30 mouse cellular contexts compared by ENCODE assay signal in the genomic region with DNA sequence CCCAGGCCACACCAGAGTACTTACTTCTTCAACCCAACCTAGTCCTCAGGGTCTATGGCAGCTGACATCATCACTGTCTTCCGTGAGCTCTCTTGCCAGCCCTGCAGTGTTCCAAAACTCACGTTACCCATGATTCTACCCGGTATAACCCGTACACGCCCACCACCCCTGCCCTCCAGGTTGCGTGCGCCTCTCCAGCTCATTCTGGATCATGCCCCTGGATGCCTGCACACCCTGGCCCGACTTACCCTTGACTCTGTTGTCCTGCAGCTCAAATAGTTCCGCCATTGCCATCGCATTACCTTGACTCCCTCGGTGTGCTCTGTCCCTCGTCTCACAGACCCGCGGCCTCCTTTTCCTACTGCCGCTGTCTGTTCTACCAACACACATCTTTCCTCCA. TPM values are rescaled to one million over a fixed set of nuclear protein-coding genes. Genes with fewer than 3 reads are reported as not detected.
DNase-seq lines count a peak whose midpoint lies in the region; ATAC-seq and TF ChIP-seq lines count a peak whose summit lies in the region.
"Had no signal": no experiment of that assay in that cellular context is flagged by ENCODE, and none has a peak within 500 bp of the region (broad histone marks: within the 10 kb centered on the region; RNA-seq: fewer than 3 reads in every experiment).

Gene Spata31d1a, minus strand, starts transcription at position 101 of the 400 bp plus-strand sequence.

- DNase-seq in ES-E14 (ENCODE audit: low read depth, low spot score): no peak
- no peak for DNase-seq in kidney, postnatal 14 days
- DNase-seq in urinary bladder, postnatal 14 days (ENCODE audit: low spot score): no peak
- DNase-seq: adrenal gland, postnatal 10 days; adrenal gland, postnatal 36 days; cerebellum, adult 18-20 months; cerebellum, adult 9-10 months; cerebellum, postnatal 14 days; forebrain, postnatal 0 days; gastrocnemius, postnatal 25 days; heart, adult 18-20 months; heart, postnatal 10 days; heart, postnatal 36 days had no signal

- H3K36me3 ChIP-seq in megakaryocyte, embryonic 14.5 days (replicated peaks; ENCODE audit: low read length): no peaks in the 10 kb centered on the region
- H3K36me3 ChIP-seq in E14TG2a.4 (ENCODE audit: insufficient read depth, low read length) (no peaks in the 10 kb centered on the region), ES-E14 (ENCODE audit: control insufficient read depth, insufficient read depth, low read length, poor library complexity, severe bottlenecking) (no peaks in the 10 kb centered on the region)
- no peaks in the 10 kb centered on the region for H3K36me3 ChIP-seq in forebrain, embryonic 16.5 days (ENCODE audit: control insufficient read depth, insufficient read depth)
- H3K36me3 ChIP-seq: forebrain, embryonic 10.5 days; G1E; heart, embryonic 12.5 days; heart, embryonic 15.5 days; hindbrain, embryonic 10.5 days; hindbrain, embryonic 13.5 days had no signal

- no peak within 1 kb of the TSS for H3K4me2 ChIP-seq in forebrain, embryonic 16.5 days (ENCODE audit: low read length)
- H3K4me2 ChIP-seq: forebrain, embryonic 13.5 days; heart, embryonic 12.5 days; heart, embryonic 15.5 days; hindbrain, embryonic 13.5 days had no signal

- peaks cover 65% of the 10 kb centered on the region for H3K27me3 ChIP-seq in megakaryocyte, embryonic 14.5 days (replicated peaks)
- peaks cover 18% of the 10 kb centered on the region; the same call in 1 of the 2 replicates for H3K27me3 ChIP-seq in E14TG2a.4 (ENCODE audit: insufficient read depth, low read length)
- H3K27me3 ChIP-seq in forebrain, embryonic 16.5 days (replicated peaks; ENCODE audit: control insufficient read depth, insufficient read depth, low read length): no peaks in the 10 kb centered on the region
- H3K27me3 ChIP-seq: forebrain, embryonic 13.5 days; hindbrain, embryonic 13.5 days had no signal

- 92% methylated on average over 15 of the region's 15 CpGs for WGBS in olfactory bulb, adult 2 months
- 93% methylated on average over 15 of the region's 15 CpGs for WGBS in forebrain, embryonic 16.5 days

- no peak for TF ChIP-seq POLR2A in olfactory bulb, adult 2 months (IDR thresholded peaks at IDR 0.05; ENCODE audit: insufficient read depth, low read depth, low read length)

- in situ Hi-C loops in ES-E14 (cut with MboI; ENCODE audit: low sequenced_read_pairs in 2 of 2, unreplicated experiment in 2 of 2): no loop called here

- TF ChIP-seq CTCF in E14TG2a.4 (conservative IDR thresholded peaks at IDR 0.05; ENCODE audit: low read length): no peak
- TF ChIP-seq CTCF in olfactory bulb, adult 2 months (IDR thresholded peaks at IDR 0.05; ENCODE audit: insufficient read depth, low read depth, low read length): 0 out of 2 replicates have a peak, but pooled peaks have one; percentile 8

- peak within 1 kb of the TSS; percentile 38 for H3K4me3 ChIP-seq in megakaryocyte, embryonic 14.5 days (replicated peaks)
- peak within 1 kb of the TSS; percentile 76 for H3K4me3 ChIP-seq in E14TG2a.4 (replicated peaks; ENCODE audit: low read length)
- H3K4me3 ChIP-seq in ES-E14 (ENCODE audit: insufficient read depth in 1 of 2, low read depth in 1 of 2, low read length in 2 of 2, poor library complexity in 1 of 2, severe bottlenecking in 1 of 2): peak within 1 kb of the TSS; percentile 52 to 58
- no peak within 1 kb of the TSS for H3K4me3 ChIP-seq in olfactory bulb, adult 2 months (ENCODE audit: insufficient read depth, low read depth, low read length)
- H3K4me3 ChIP-seq in forebrain, embryonic 16.5 days (replicated peaks; ENCODE audit: low read length): no peak within 1 kb of the TSS
- H3K4me3 ChIP-seq: forebrain, embryonic 10.5 days; forebrain, embryonic 13.5 days; heart, embryonic 12.5 days; heart, embryonic 15.5 days; hindbrain, embryonic 10.5 days; hindbrain, embryonic 13.5 days had no signal

- no peak within 1 kb of the TSS; the same call in 1 of the 2 replicates for H3K27ac ChIP-seq in ES-E14 (ENCODE audit: insufficient read depth, low read depth, low read length, poor library complexity, severe bottlenecking)
- H3K27ac ChIP-seq in olfactory bulb, adult 2 months (ENCODE audit: insufficient read depth, low read depth, low read length): no peak within 1 kb of the TSS
- no peak within 1 kb of the TSS for H3K27ac ChIP-seq in forebrain, embryonic 16.5 days (ENCODE audit: low read length)
- H3K27ac ChIP-seq: forebrain, embryonic 10.5 days; forebrain, embryonic 13.5 days; heart, embryonic 15.5 days; hindbrain, embryonic 10.5 days; hindbrain, embryonic 13.5 days had no signal

- 0 out of 2 replicates have a peak, but pooled peaks cover 3% of the 10 kb centered on the region for H3K9me3 ChIP-seq in megakaryocyte, embryonic 14.5 days
- H3K9me3 ChIP-seq in E14TG2a.4 (ENCODE audit: low read length) (no peaks in the 10 kb centered on the region), ES-E14 (ENCODE audit: control insufficient read depth, insufficient read depth, low read depth, low read length) (no peaks in the 10 kb centered on the region)
- no peaks in the 10 kb centered on the region for H3K9me3 ChIP-seq in forebrain, embryonic 16.5 days (ENCODE audit: control insufficient read depth, low read length)
- H3K9me3 ChIP-seq: forebrain, embryonic 10.5 days; forebrain, embryonic 13.5 days; G1E; heart, embryonic 12.5 days; heart, embryonic 15.5 days; hindbrain, embryonic 10.5 days; hindbrain, embryonic 13.5 days had no signal

- peak within 1 kb of the TSS; percentile 65; the same call in 1 of the 2 replicates for H3K9ac ChIP-seq in ES-E14 (ENCODE audit: insufficient read depth, low read depth, low read length, poor library complexity, severe bottlenecking)
- no peak within 1 kb of the TSS for H3K9ac ChIP-seq in forebrain, embryonic 16.5 days (replicated peaks; ENCODE audit: low read depth, low read length)
- H3K9ac ChIP-seq: forebrain, embryonic 13.5 days; forebrain, postnatal 0 days; heart, embryonic 12.5 days; heart, embryonic 15.5 days; hindbrain, embryonic 13.5 days had no signal

- no peak for ATAC-seq in megakaryocyte, adult 5-6 weeks (ENCODE audit: poor library complexity, severe bottlenecking)
- no peak for ATAC-seq in forebrain, embryonic 16.5 days
- ATAC-seq: forebrain, embryonic 13.5 days; forebrain, postnatal 0 days; hindbrain, embryonic 16.5 days; Patski had no signal

- peaks cover 2% of the 10 kb centered on the region; the same call in 1 of the 2 replicates for H3K4me1 ChIP-seq in megakaryocyte, embryonic 14.5 days
- H3K4me1 ChIP-seq in E14TG2a.4 (replicated peaks; ENCODE audit: low read depth, low read length) (peaks cover 73% of the 10 kb centered on the region), ES-E14 (ENCODE audit: control insufficient read depth in 2 of 2, insufficient read depth in 2 of 2, low read length in 2 of 2, poor library complexity in 1 of 2) (peaks cover 6 to 24% of the 10 kb centered on the region in 2 experiments; a peak in 3 of 4 replicates)
- no peaks in the 10 kb centered on the region for H3K4me1 ChIP-seq in olfactory bulb, adult 2 months (ENCODE audit: control insufficient read depth, insufficient read depth, low read length)
- no peaks in the 10 kb centered on the region for H3K4me1 ChIP-seq in forebrain, embryonic 16.5 days (replicated peaks; ENCODE audit: control insufficient read depth, insufficient read depth, low read length)
- H3K4me1 ChIP-seq: forebrain, embryonic 13.5 days; heart, embryonic 12.5 days; heart, embryonic 15.5 days; hindbrain, embryonic 13.5 days had no signal

TF ChIP-seq in ES-E14, 5 proteins besides CTCF, POLR2A, EP300 and RAD21:
- TF ChIP-seq ZNF384 (IDR thresholded peaks at IDR 0.05; ENCODE audit: low read depth, low read length) (no peak), MAFK (IDR thresholded peaks at IDR 0.05; ENCODE audit: insufficient read depth, low read depth, low read length) (no peak), ZC3H11A (IDR thresholded peaks at IDR 0.05; ENCODE audit: borderline replicate concordance, low read depth, low read length) (no peak), CHD2 (IDR thresholded peaks at IDR 0.05; ENCODE audit: low read depth, low read length) (no peak), HCFC1 (IDR thresholded peaks at IDR 0.05; ENCODE audit: borderline replicate concordance, insufficient read depth, low read length) (no peak)

RNA-seq across cellular contexts. Expression of gene Spata31d1a, which starts in this region (rescaled TPM):
- polyA plus RNA-seq in megakaryocyte, embryonic 14.5 days (2012; ENCODE audit: insufficient read depth, low replicate concordance): not detected in 2 replicates
- total RNA-seq in megakaryocyte, adult 5-6 weeks (2015): 0.04 and 0.78 TPM in 2 replicates
- not detected in 2 replicates for total RNA-seq in megakaryocyte, adult 5-6 weeks (2017)
- 2.2 and 3.4 TPM in 2 replicates for total RNA-seq in ES-E14 (2012; rRNA removed)
- not detected in 2 replicates for polyA plus RNA-seq in olfactory bulb, adult 2 months (2012; ENCODE audit: insufficient read depth, insufficient read length, low replicate concordance, missing spikeins)
- polyA plus RNA-seq in forebrain, embryonic 16.5 days (2015; fragmentation: Nextera tagmentation; extraction: Ambion mirVana): 0.20 TPM in 1 of 2 replicates, not detected in the other
- total RNA-seq: adrenal gland, adult 18-20 months; adrenal gland, postnatal 10 days; adrenal gland, postnatal 36 days; forebrain, postnatal 0 days; gastrocnemius, adult 8-10 months; gastrocnemius, postnatal 25 days; heart, adult 18-20 months; heart, postnatal 10 days; heart, postnatal 36 days had no signal
- polyA plus RNA-seq: embryonic facial prominence, embryonic 11.5 days; G1E; heart, embryonic 12.5 days; hindbrain, embryonic 13.5 days; hindbrain, embryonic 16.5 days had no signal

Comparison
In these comparisons a context has a peak if more than half of its experiments do, and no peak if none do; other contexts are left out.
1. H3K4me3 ChIP-seq: peak in megakaryocyte, embryonic 14.5 days (single experiment), E14TG2a.4 (single experiment) and ES-E14 (2 of 2); none in olfactory bulb, adult 2 months (single experiment) and forebrain, embryonic 16.5 days (single experiment).